Mouse (Mus musculus) liver, postnatal 0 days (tissue): ENCODE data around the gene Btnl10.

Source experiments
- CTCF ChIP-seq: sonication (generic); IDR thresholded peaks from 2 replicates; pipeline ENCODE4 v1.5.1; 2016; ENCODE audit warnings: antibody characterized with exemption, low read depth
- EP300 ChIP-seq: IDR thresholded peaks from 2 replicates; pipeline ENCODE4 v1.6.1; 2016; ENCODE audit warnings: antibody characterized with exemption, low read depth, mild to moderate bottlenecking

- TF ChIP-seq CTCF: peak; percentile 58
- TF ChIP-seq EP300: no peak
Observed at GRCm38 (mm10) chr11:58931576-58931975, 13.9 kb downstream of the Btnl10 start.
